Mouse (Mus musculus) embryonic fibroblast, embryonic 13.5 days (primary cell): ENCODE measurements around the gene Umodl1.

Experiments used
- CTCF ChIP-seq: IDR thresholded peaks from 2 replicates; pipeline ENCODE4 v1.5.1; 2011; ENCODE audit warnings: mild to moderate bottlenecking, control low read depth, low read length, moderate library complexity, borderline replicate concordance; ENCODE audit not compliant: insufficient read depth
- POLR2A ChIP-seq: IDR thresholded peaks from 2 replicates; pipeline ENCODE4 v1.6.1; 2011; ENCODE audit warnings: low read depth, mild to moderate bottlenecking, control low read depth, low read length, moderate library complexity

DNA sequence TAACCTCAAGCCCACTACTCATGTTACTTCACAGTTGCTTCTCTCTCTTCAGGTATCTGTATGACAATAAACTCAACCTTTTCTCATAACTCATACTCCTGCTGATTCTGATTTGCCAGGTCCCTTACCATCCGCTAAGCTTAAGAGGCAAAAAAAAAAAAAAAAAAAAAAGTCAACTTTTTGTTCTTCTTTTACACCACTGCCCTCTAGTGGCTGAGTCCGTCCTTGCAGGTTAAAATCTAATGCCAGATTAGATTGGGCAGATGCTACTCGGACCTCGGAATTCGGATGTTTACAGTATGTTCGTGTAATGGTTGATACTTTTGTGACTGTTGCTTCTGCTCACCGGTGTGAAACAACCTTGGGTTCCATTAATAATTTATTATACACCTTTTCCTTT lies 3.7 kb upstream of the Umodl1 start:
- TF ChIP-seq POLR2A, result no peak
- TF ChIP-seq CTCF, result no peak
